Mouse (Mus musculus): ENCODE data around the gene Mrpl38.

DNA sequence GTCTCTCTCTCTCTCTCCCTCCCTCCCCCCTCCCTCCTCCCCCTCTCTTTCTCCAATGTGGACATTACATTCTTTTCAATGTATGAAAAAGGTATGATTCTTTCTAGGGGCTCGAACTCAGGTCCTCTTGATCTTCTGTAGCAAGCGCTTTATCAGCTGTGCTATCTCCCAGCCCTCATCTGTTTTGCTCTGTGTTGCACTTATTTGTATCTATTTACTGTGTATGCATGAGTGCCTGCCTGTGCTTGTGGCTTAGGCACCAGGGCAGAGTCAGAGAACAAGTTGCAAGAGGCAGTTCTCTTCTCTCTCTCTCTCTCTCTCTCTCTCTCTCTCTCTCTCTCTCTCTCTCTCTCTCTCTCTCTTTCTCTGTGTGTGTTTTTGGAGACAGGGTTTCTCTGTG is 33.6 kb downstream of the Mrpl38 start:
- no peak for TF ChIP-seq POLR2A (IDR thresholded peaks at IDR 0.05; ENCODE audit: low read depth, low read length)
- no peak for TF ChIP-seq CTCF (IDR thresholded peaks at IDR 0.05; ENCODE audit: borderline replicate concordance, insufficient read depth, low read length)
